Mouse (Mus musculus) intestine, postnatal 0 days (tissue): ENCODE results near the gene Mettl24. TPM values are rescaled to one million over a fixed set of nuclear protein-coding genes. Genes with fewer than 3 reads are reported as not detected.
A peak's percentile ranks its signal among the peaks of the same experiment; 100 is the strongest.

ENCODE experiments used
- ATAC-seq: fragments of 200-750 bp; cut with Nextera tagmentation; 2 replicates; pipeline ENCODE4 v1.8.0; 2017; ENCODE audit warnings: mild to moderate bottlenecking, moderate TSS enrichment, moderate library complexity
- H3K27ac ChIP-seq: fragments of 300-500 bp; sonication (generic); 2 replicates; pipeline ENCODE4 v1.5.1; 2014; ENCODE audit warnings: mild to moderate bottlenecking, low read depth, low read length, moderate library complexity
- H3K27me3 ChIP-seq: fragments of 300-500 bp; sonication (generic); replicated peaks from 2 replicates; pipeline ENCODE4 v1.6.1; 2014; ENCODE audit warnings: low read length, mixed read lengths; ENCODE audit not compliant: control insufficient read depth, insufficient read depth
- H3K36me3 ChIP-seq: fragments of 300-500 bp; sonication (generic); 2 replicates; pipeline ENCODE4 v1.6.1; 2014; ENCODE audit warnings: mild to moderate bottlenecking, moderate library complexity; ENCODE audit not compliant: control insufficient read depth, insufficient read depth
- H3K4me1 ChIP-seq: fragments of 300-500 bp; sonication (generic); replicated peaks from 2 replicates; pipeline ENCODE4 v1.6.1; 2014; ENCODE audit warnings: antibody characterized with exemption, low read length, mixed read lengths; ENCODE audit not compliant: control insufficient read depth, insufficient read depth
- H3K4me2 ChIP-seq: fragments of 300-500 bp; sonication (generic); replicated peaks from 2 replicates; pipeline ENCODE4 v1.6.1; 2014; ENCODE audit warnings: low read depth, mild to moderate bottlenecking, moderate library complexity
- H3K4me3 ChIP-seq: fragments of 300-500 bp; sonication (generic); 2 replicates; pipeline ENCODE4 v1.5.1; 2014; ENCODE audit warnings: low read depth, low read length
- H3K9ac ChIP-seq: fragments of 300-500 bp; sonication (generic); 2 replicates; pipeline ENCODE4 v1.6.1; 2014; ENCODE audit warnings: mild to moderate bottlenecking, low read depth, low read length
- H3K9me3 ChIP-seq: fragments of 300-500 bp; sonication (generic); 2 replicates; pipeline ENCODE4 v1.6.1; 2016; ENCODE audit warnings: mixed run types; ENCODE audit not compliant: control insufficient read depth
- CTCF ChIP-seq: sonication (generic); IDR thresholded peaks from 2 replicates; pipeline ENCODE4 v1.5.1; 2016; ENCODE audit warnings: low read depth, mild to moderate bottlenecking, control low read depth, antibody characterized with exemption, moderate library complexity
- WGBS: fragments of 180-500 bp; shearing (Covaris S2); extraction: QIAGEN DNeasy Blood & Tissue Kit; methylation state at CpG from one replicate; pipeline ENCODE4 v1.1.7; 2014; 5-methylcytosine and 5-hydroxymethylcytosine counted together
- polyA plus RNA-seq: library from polyadenylated mRNA; unstranded; fragments of >200 nt; fragmentation: Nextera tagmentation; extraction: Ambion mirVana; gene quantifications from 2 replicates; pipeline ENCODE4 v1.2.1, GENCODE M21; 2015

Gene Mettl24
- polyA plus RNA-seq, 1 experiment from 2014 or later: 1.7 TPM

DNA sequence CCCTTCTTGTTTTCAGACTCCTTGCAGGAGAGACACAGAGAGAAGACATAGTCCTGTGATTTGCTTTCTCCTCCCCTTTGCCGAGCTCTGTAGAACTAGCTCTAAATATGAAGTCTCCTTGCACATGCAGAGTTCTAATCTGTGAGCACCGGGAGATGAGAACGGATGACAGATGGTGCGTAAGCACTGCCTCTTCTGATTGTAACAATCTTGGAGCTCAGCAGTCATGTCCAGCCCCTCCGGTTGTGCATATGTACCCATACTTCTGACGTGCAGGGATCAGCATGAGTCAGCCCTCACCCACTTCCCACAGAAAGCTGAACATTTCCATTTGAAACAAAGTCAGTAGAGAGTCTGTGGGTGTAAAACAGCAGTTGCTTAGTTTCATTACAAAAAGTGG lies 5.2 kb downstream of the Mettl24 start:
- Histone ChIP-seq H3K4me3 (no peak overlapping the region), H3K4me1 (0 out of 2 replicates have a peak, but pooled peaks cover 3% of the 10 kb centered on the region), H3K36me3 (no peaks in the 10 kb centered on the region), H3K27ac (no peak overlapping the region), H3K9ac (no peak overlapping the region), H3K4me2 (no peak overlapping the region), H3K9me3 (no peaks in the 10 kb centered on the region), H3K27me3 (no peaks in the 10 kb centered on the region)
- WGBS: 86% methylated on average over 6 of the region's 6 CpGs
- no peak for TF ChIP-seq CTCF
- ATAC-seq: no peak

DNA sequence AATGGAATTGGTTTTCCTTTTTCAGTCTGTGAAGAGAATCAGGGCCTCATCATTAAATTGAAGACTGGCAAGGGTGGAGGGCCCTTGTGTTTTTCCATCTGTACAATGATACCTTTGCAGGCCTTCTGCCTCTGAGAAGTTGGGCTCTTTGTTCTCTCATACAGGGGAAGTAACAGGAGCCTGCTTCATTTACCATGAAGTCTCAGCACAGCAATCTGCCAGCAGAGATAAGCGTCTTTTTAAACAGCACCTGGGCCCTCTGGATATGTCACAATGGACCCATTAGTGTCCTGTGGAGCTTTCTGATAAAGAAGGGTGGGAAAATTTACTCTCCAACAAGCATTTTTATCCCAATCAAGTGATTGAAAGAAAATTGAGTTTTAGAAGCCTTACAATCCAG lies 5.8 kb downstream of the Mettl24 start:
- Histone ChIP-seq H3K27ac (no peak overlapping the region), H3K9ac (no peak overlapping the region), H3K27me3 (no peaks in the 10 kb centered on the region), H3K36me3 (no peaks in the 10 kb centered on the region), H3K4me1 (no peaks in the 10 kb centered on the region), H3K4me2 (no peak overlapping the region), H3K9me3 (no peaks in the 10 kb centered on the region), H3K4me3 (no peak overlapping the region)
- ATAC-seq: no peak
- no peak for TF ChIP-seq CTCF
- 53% methylated on average over 1 of the region's 1 CpGs for WGBS

DNA sequence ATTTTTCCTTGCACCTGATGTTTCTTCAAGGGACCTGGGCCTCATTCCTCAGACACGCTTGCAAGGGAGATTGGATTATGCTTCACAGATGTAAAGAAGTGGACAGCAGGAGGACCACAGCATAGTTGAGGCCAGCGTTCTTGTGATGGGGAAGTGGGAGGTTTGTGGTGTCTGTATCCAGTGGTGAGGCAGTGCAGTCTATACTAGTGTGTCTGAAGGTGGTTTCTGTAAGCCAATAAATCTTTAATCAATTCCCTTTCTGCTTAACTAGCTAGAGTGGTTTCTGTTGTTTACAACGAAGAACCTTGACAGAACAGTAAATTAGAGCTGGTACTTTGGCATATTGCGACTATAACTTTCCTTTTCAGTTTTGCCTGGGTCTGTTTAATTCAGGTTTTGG lies 15.6 kb downstream of the Mettl24 start:
- no peak overlapping the region for H3K4me2 ChIP-seq
- WGBS: 70% methylated on average over 4 of the region's 4 CpGs
- no peak for TF ChIP-seq CTCF
- H3K27me3 ChIP-seq: no peaks in the 10 kb centered on the region
- no peak overlapping the region for H3K4me3 ChIP-seq
- no peak overlapping the region for H3K27ac ChIP-seq
- no peaks in the 10 kb centered on the region for H3K9me3 ChIP-seq
- H3K9ac ChIP-seq: no peak overlapping the region
- no peaks in the 10 kb centered on the region for H3K36me3 ChIP-seq
- no peaks in the 10 kb centered on the region for H3K4me1 ChIP-seq
- ATAC-seq: no peak

DNA sequence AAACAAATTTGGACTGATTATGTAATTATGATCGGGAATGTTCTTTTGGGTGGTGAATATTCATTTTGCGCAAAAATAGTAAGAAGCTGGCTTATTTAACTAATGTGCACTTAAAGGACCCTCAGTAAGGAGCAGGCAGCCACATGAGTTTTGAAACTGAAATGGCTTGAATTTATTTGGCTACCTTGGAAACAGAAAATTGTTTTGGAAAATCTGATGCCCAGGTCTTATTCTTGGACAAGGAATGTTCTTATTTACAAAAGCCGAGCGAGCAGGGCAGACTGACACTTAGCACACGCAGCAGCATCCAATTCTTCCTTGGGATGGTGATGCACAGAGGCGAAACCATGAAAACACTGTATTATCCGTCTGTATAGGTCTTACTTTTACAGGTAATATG lies 28.0 kb downstream of the Mettl24 start:
- H3K4me2 ChIP-seq: no peak overlapping the region
- H3K36me3 ChIP-seq: no peaks in the 10 kb centered on the region
- no peaks in the 10 kb centered on the region for H3K27me3 ChIP-seq
- H3K4me3 ChIP-seq: no peak overlapping the region
- ATAC-seq: no peak
- WGBS: 67% methylated on average over 7 of the region's 7 CpGs
- H3K9me3 ChIP-seq: no peaks in the 10 kb centered on the region
- no peak overlapping the region for H3K27ac ChIP-seq
- no peak for TF ChIP-seq CTCF
- no peak overlapping the region for H3K9ac ChIP-seq
- no peaks in the 10 kb centered on the region for H3K4me1 ChIP-seq

DNA sequence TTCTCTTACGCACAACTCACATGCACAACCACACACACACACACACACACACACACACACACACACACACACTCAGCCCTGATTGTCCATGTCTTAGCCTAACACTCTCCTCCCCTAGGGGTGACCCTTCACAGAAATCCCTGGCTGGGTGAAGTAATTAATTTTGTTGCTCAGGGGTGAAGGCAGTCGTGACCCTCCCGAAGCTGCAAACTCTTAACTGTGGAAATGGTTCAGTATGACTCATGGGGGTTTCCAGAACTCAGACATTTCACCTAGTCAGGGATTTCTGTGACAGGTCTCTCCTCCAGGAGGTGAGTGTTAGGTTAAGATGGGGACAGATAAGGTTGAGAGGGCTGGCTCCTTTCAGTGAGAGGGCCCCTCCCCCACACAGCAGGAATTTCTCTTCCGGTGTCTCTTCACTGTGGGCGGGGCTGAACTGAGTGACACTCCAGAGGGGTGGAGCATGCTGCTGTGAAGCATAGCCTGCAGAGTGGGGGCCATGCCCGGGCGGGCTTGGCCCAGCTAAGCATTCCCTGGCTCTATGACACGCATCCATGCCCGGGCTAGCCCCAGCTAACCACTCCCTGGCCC lies 30.0 kb downstream of the Mettl24 start:
- H3K27ac ChIP-seq: no peak overlapping the region
- H3K36me3 ChIP-seq: no peaks in the 10 kb centered on the region
- H3K9ac ChIP-seq: no peak overlapping the region
- no peaks in the 10 kb centered on the region for H3K27me3 ChIP-seq
- H3K9me3 ChIP-seq: no peaks in the 10 kb centered on the region
- H3K4me2 ChIP-seq: peak overlapping the region; percentile 44
- no peaks in the 10 kb centered on the region for H3K4me1 ChIP-seq
- TF ChIP-seq CTCF: no peak
- H3K4me3 ChIP-seq: no peak overlapping the region; the same call in 1 of the 2 replicates
- peak; percentile 38; the same call in 1 of the 2 replicates for ATAC-seq
- WGBS: 24% methylated on average over 9 of the region's 9 CpGs

DNA sequence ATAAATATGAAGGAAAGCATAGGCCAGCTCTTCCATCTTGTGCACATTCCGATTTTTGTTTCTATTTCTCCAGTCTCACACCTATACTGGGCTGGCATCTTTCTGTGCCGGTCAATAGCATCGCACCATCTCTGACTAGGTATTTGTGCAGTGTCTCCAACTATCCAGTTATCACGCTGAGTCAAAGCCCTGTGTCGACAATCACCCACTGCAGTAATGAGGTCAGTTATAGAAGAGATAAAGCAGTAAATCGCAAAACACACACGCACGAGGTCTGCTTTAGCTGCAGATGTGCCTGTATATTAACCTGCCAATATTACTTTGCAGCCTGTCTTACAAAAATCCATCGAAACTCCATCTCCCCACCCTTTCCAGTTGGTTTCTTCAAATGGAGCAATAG lies 30.7 kb downstream of the Mettl24 start:
- WGBS: 53% methylated on average over 9 of the region's 9 CpGs

DNA sequence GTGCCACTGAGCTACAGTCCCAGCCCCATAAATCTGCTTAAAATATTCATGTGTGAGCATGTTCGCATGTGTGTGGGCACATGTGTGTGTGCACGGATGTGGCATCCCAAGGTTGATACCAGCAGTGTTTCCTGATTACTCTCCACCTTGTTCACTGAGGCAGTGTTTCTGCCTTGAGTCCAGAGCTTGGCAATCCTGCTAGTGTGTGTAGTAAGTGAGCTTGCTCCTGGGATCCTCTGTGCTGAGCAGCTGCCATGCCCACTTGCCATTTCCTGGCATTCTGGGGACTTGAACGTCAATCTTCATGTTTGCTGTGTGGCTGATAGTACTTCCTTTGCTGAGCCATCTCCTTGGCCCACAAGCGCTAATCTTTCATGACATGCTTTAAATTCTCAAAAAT lies 32.1 kb downstream of the Mettl24 start:
- ATAC-seq: no peak
- Histone ChIP-seq H3K4me1 (no peaks in the 10 kb centered on the region), H3K9ac (no peak overlapping the region), H3K27ac (no peak overlapping the region), H3K27me3 (no peaks in the 10 kb centered on the region), H3K36me3 (no peaks in the 10 kb centered on the region), H3K4me2 (no peak overlapping the region), H3K9me3 (no peaks in the 10 kb centered on the region), H3K4me3 (no peak overlapping the region)
- 81% methylated on average over 4 of the region's 4 CpGs for whole genome bisulfite sequencing
- no peak for TF ChIP-seq CTCF

More for the DNA sequence above, 30.7 kb downstream of the Mettl24 start:
- H3K36me3 ChIP-seq: no peaks in the 10 kb centered on the region
- no peak overlapping the region for H3K27ac ChIP-seq
- H3K27me3 ChIP-seq: no peaks in the 10 kb centered on the region
- no peaks in the 10 kb centered on the region for H3K4me1 ChIP-seq
- H3K9ac ChIP-seq: no peak overlapping the region
- TF ChIP-seq CTCF: no peak
- no peak for ATAC-seq
- H3K4me3 ChIP-seq: no peak overlapping the region
- peak overlapping the region; percentile 44 for H3K4me2 ChIP-seq
- no peaks in the 10 kb centered on the region for H3K9me3 ChIP-seq
